Mouse (Mus musculus): ENCODE results near the gene Krt32. TPM values are rescaled to one million over a fixed set of nuclear protein-coding genes. Genes with fewer than 3 reads are reported as not detected.

Gene Krt32
- polyA plus RNA-seq, 3 experiments from 2014 or later = not detected

DNA sequence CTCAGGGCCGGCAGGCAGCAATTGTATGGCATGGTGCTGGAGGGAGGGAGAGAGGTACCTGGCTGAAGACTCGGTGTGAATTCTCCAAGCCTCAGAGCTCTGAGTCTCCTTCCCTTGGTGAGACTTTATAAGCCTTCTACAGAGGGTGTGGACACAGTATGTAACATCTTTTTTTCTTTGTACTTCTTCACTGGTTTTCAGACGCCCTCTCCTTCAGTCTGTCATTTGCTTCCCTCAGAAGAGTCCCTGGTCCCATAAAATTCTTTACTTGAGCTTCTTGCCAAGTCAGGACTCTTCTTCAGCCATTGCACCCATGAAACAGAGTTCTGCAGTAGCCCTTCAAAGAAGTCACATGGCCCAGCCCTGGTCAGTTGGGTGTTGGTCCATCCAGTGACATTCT, 37.6 kb downstream of the Krt32 start, which contains the start of gene Krt31:
Gene Krt31, minus strand, starts transcription at position 101 of the 400 bp plus-strand sequence.
- no peak for ATAC-seq

GRCm38 (mm10) chr11:100047193-100047592, 40.8 kb downstream of the Krt32 start:
- ATAC-seq = no peak

DNA sequence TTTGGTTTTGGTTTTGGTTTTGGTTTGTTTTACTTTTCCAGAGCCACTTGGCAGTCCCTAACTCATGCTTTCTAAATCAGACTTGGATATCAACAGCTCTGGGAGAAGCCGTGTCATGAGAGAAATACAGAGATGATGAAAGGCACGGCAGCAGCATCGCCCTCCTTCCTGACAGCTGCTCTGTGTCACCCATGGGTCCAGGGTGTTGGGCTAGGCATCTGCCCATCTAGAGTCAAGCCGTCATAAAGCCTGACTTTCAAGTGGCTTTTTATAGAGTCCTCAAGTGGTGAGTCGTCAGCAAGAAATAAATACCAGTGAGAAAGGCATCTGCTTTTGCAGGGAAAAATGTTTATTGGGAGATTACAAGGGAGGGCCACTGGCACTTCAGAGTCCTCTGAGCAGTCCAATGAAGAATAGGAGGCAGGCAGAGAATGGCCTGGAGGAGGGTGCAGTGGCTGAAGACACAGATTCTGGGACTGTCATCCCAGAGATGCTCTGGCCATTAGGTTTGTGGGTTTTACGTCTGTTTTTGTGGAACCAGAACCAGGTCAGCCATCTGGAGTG, 41.6 kb downstream of the Krt32 start:
- ATAC-seq = no peak

DNA sequence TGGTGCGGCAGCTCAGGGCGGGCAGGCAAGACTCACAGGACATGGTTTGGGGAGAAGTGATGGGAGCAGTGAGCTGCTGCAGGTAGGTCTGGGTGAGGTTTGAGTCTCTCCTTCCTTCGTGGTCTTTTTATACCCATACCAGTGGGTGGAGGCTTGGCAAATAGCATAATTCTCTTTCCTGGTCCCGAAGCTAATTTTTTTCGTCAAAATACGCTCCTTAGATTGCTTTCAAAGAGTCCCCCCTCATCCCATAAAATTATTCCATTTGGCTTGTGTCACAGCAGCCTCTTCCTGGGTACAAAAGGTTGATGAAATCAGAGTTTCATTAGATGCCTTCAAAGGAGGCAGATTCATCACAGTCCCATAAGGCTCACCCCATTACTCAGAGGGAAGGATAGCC, 46.6 kb downstream of the Krt32 start, which contains the start of gene Krt34:
Gene Krt34, minus strand, starts transcription at position 101 of the 400 bp plus-strand sequence.
- no peak for ATAC-seq

Other genes with a start within 250 kb of the Krt32 start
- not detected for gene Krtap4-16, start 236.6 kb downstream of the Krt32 start, polyA plus RNA-seq (2017; shearing (Covaris generic))
- gene Gm11568, start 230.3 kb downstream of the Krt32 start, polyA plus RNA-seq (2017; shearing (Covaris generic)) = not detected
- not detected for gene Gm11559, start 223.8 kb downstream of the Krt32 start, polyA plus RNA-seq (2017; shearing (Covaris generic))
- not detected for gene Krtap9-1, start 214.8 kb downstream of the Krt32 start, polyA plus RNA-seq (2017; shearing (Covaris generic))
- gene Gm11567, start 209.0 kb downstream of the Krt32 start, polyA plus RNA-seq (2017; shearing (Covaris generic)) = not detected
- gene Krtap31-1, start 180.3 kb downstream of the Krt32 start, polyA plus RNA-seq (2017; shearing (Covaris generic)) = not detected
- not detected for gene Gm11565, start 173.5 kb downstream of the Krt32 start, polyA plus RNA-seq (2017; shearing (Covaris generic))
- not detected for gene Krtap31-2, start 151.9 kb downstream of the Krt32 start, polyA plus RNA-seq (2017; shearing (Covaris generic))
- not detected for gene Krtap9-5, start 139.8 kb downstream of the Krt32 start, polyA plus RNA-seq (2017; shearing (Covaris generic))
- not detected for gene Krtap29-1, start 109.2 kb downstream of the Krt32 start, polyA plus RNA-seq (2017; shearing (Covaris generic))
- gene Krtap16-1, start 101.6 kb downstream of the Krt32 start, polyA plus RNA-seq (2017; shearing (Covaris generic)) = not detected
- gene Krtap17-1, start 94.2 kb downstream of the Krt32 start, polyA plus RNA-seq (2017; shearing (Covaris generic)) = not detected
- gene Krt33a, start 72.0 kb downstream of the Krt32 start, polyA plus RNA-seq (2017; shearing (Covaris generic)) = not detected
- gene Krt33b, start 58.4 kb downstream of the Krt32 start, polyA plus RNA-seq (2017; shearing (Covaris generic)) = not detected
- gene Krt34, start 46.7 kb downstream of the Krt32 start, polyA plus RNA-seq (2017; shearing (Covaris generic)) = not detected
- not detected for gene Krt31, start 37.7 kb downstream of the Krt32 start, polyA plus RNA-seq (2017; shearing (Covaris generic))
- not detected for gene Krt35, start 8.0 kb upstream of the Krt32 start, polyA plus RNA-seq (2017; shearing (Covaris generic))
- not detected for gene Krt36, start 17.4 kb upstream of the Krt32 start, polyA plus RNA-seq (2017; shearing (Covaris generic))
- gene Krt13, start 33.3 kb upstream of the Krt32 start, polyA plus RNA-seq (2017; shearing (Covaris generic)) = not detected
- not detected for gene Krt15, start 47.7 kb upstream of the Krt32 start, polyA plus RNA-seq (2017; shearing (Covaris generic))
- not detected for gene Krt19, start 60.4 kb upstream of the Krt32 start, polyA plus RNA-seq (2017; shearing (Covaris generic))
- not detected for gene Krt9, start 105.0 kb upstream of the Krt32 start, polyA plus RNA-seq (2017; shearing (Covaris generic))
- gene Krt14, start 119.3 kb upstream of the Krt32 start, polyA plus RNA-seq (2017; shearing (Covaris generic)) = not detected
- gene Krt16, start 160.7 kb upstream of the Krt32 start, polyA plus RNA-seq (2017; shearing (Covaris generic)) = not detected
- gene Krt17, start 172.8 kb upstream of the Krt32 start, polyA plus RNA-seq (2017; shearing (Covaris generic)) = 1 to 10 TPM; 1.8 to 4.5 (median 2.1) TPM
- gene Krt42, start 181.6 kb upstream of the Krt32 start, polyA plus RNA-seq (2017; shearing (Covaris generic)) = not detected
- gene Eif1, start 231.7 kb upstream of the Krt32 start, polyA plus RNA-seq (2017; shearing (Covaris generic)) = 1,000 to 10,000 TPM; 1,938 to 3,125 (median 2,500) TPM
- gene Gast, start 246.2 kb upstream of the Krt32 start, polyA plus RNA-seq (2017; shearing (Covaris generic)) = not detected